Mouse (Mus musculus): ENCODE results near the gene Kifc3. TPM values are rescaled to one million over a fixed set of nuclear protein-coding genes. Genes with fewer than 3 reads are reported as not detected.

Gene Kifc3
- polyA plus RNA-seq, 1 experiment from 2014 or later, result 46.2 TPM

DNA sequence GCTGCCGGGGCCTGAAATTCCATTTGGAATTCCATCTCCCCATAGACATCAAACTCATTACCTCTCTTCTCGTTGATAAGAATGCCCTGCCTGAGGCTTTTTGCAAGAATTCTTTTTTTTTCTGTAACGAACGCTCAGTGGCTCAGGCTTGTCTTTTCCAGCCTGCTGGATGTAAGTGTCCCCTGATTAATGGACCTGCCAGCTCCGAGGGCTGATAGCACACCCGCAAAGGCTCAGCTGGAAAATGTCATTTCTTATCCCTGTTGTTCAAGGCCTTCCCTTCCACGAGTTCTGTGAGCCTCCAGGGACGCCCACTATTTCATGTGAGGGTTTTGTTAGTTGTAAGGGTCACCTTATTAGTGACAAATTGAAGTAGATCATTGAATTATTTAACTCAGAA is 3.3 kb upstream of the Kifc3 start:
- Histone ChIP-seq H3K9ac (ENCODE audit: low read depth, low read length) (no peak overlapping the region), H3K27me3 (ENCODE audit: insufficient read depth, low read length) (no peaks in the 10 kb centered on the region), H3K27ac (no peak overlapping the region), H3K9me3 (replicated peaks; ENCODE audit: low read length) (no peaks in the 10 kb centered on the region), H3K4me1 (replicated peaks; ENCODE audit: insufficient read depth, low read length) (peaks cover 6% of the 10 kb centered on the region; the same call in 1 of the 2 replicates), H3K4me2 (ENCODE audit: low read length) (no peak overlapping the region), H3K36me3 (ENCODE audit: insufficient read depth, low read length) (no peaks in the 10 kb centered on the region), H3K4me3 (replicated peaks; ENCODE audit: low read depth, low read length) (no peak overlapping the region)
- no peak for ATAC-seq (replicated peaks; ENCODE audit: low FRiP score, low read depth)
- peak; percentile 63 for DNase-seq (ENCODE audit: low spot score)
- TF ChIP-seq CTCF (IDR thresholded peaks at IDR 0.05; ENCODE audit: low read depth), result no peak
- 12% methylated on average over 8 of the region's 8 CpGs for WGBS

DNA sequence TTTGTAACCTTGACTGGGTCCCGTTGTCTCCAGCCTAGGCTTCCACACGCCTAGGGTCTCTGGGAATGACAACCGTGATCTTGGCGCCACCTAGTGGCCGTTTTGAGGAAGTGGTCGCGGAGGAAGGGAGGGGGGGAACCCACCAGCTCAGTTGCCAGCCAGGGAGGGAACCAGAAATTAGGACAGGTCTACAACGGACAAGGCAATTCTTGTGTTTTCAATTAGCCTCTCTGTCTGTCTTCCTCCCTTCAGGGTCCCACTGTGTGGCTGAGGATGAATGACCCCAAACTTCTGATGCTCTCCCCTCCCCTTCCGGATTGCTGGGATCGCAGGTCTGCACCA is 1.4 kb upstream of the Kifc3 start:
- Histone ChIP-seq H3K9me3 (replicated peaks; ENCODE audit: low read length) (no peaks in the 10 kb centered on the region), H3K27ac (no peak overlapping the region), H3K36me3 (ENCODE audit: insufficient read depth, low read length) (no peaks in the 10 kb centered on the region), H3K4me3 (replicated peaks; ENCODE audit: low read depth, low read length) (no peak overlapping the region), H3K9ac (ENCODE audit: low read depth, low read length) (no peak overlapping the region), H3K27me3 (ENCODE audit: insufficient read depth, low read length) (no peaks in the 10 kb centered on the region), H3K4me1 (replicated peaks; ENCODE audit: insufficient read depth, low read length) (no peaks in the 10 kb centered on the region), H3K4me2 (ENCODE audit: low read length) (no peak overlapping the region)
- peak; percentile 74 for ATAC-seq (replicated peaks; ENCODE audit: low FRiP score, low read depth)
- peak; percentile 99 for TF ChIP-seq CTCF (IDR thresholded peaks at IDR 0.05; ENCODE audit: low read depth)
- peak; percentile 87 for DNase-seq (ENCODE audit: low spot score)
- WGBS, result 18% methylated on average over 10 of the region's 10 CpGs

DNA sequence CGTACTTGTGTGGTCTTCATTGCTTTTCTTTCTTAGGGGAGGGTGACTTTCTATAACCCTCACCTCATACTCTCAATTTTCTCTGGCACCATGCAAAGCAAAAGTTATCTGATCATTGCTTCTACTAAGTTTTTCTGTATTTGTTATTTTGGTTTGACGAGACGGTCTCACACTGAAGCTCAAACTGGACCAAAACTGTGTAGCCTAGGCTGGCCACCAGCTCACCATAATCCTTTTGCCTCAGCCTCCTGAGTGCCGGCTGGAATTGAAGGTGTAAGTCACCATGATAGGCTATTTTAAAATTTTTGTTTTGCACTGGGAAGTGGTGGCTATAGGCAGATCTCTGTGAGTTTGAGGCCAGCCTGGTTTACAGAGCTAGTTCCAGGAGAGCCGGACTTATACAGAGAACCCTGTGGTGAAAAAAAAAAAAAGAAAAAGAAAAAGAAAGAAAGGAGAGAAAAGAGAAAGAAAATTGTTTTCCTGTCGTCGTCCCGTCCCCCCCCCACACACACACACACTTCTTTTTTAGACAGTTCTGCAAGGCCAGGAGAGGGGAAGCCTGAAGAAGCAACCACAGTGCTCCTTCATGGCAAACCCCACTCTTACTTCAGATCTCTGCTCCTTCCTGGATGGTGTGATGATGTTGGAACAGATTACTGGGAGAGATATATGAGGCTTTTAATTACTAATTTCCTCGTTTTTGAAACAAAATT is 870 bp upstream of the Kifc3 start:
- H3K27me3 ChIP-seq (ENCODE audit: insufficient read depth, low read length), result no peaks in the 10 kb centered on the region
- H3K36me3 ChIP-seq (ENCODE audit: insufficient read depth, low read length), result no peaks in the 10 kb centered on the region
- no peak for DNase-seq (ENCODE audit: low spot score)
- H3K4me3 ChIP-seq (replicated peaks; ENCODE audit: low read depth, low read length), result no peak overlapping the region
- H3K4me2 ChIP-seq (ENCODE audit: low read length), result no peak overlapping the region
- 55% methylated on average over 9 of the region's 9 CpGs for WGBS
- H3K4me1 ChIP-seq (replicated peaks; ENCODE audit: insufficient read depth, low read length), result no peaks in the 10 kb centered on the region
- H3K9ac ChIP-seq (ENCODE audit: low read depth, low read length), result no peak overlapping the region
- no peak for TF ChIP-seq CTCF (IDR thresholded peaks at IDR 0.05; ENCODE audit: low read depth)
- H3K9me3 ChIP-seq (replicated peaks; ENCODE audit: low read length), result no peaks in the 10 kb centered on the region
- H3K27ac ChIP-seq, result no peak overlapping the region
- no peak for ATAC-seq (replicated peaks; ENCODE audit: low FRiP score, low read depth)

DNA sequence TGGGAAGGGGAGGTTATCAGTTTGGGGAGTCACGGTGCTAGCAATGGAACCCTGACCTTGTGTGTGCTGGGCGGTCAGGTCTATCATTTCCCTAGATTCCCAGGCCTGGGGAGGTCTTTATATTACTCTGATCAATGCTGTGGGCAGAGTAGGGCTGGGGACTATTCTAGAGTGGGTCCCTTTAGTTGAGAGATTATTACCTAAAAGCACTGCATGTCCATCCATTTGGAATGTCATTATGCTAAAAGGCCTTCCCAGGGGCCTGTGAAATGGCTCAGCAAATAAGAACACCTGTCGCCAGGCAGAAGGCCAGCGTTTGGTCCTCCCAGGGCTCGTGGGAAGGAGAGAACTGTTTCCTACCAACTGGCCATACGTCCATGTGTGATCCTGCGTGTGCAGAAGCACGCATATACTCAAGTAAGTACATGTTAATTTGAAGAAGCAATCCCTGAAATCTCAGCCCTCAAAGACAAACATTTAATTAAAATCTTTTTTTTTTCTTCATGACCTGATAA is 499 bp downstream of the Kifc3 start:
- Histone ChIP-seq H3K27ac (peak overlapping the region; percentile 15; the same call in 1 of the 2 replicates), H3K4me2 (ENCODE audit: low read length) (no peak overlapping the region; the same call in 1 of the 2 replicates), H3K36me3 (ENCODE audit: insufficient read depth, low read length) (no peaks in the 10 kb centered on the region), H3K9ac (ENCODE audit: low read depth, low read length) (no peak overlapping the region), H3K4me3 (replicated peaks; ENCODE audit: low read depth, low read length) (no peak overlapping the region), H3K4me1 (replicated peaks; ENCODE audit: insufficient read depth, low read length) (no peaks in the 10 kb centered on the region), H3K9me3 (replicated peaks; ENCODE audit: low read length) (no peaks in the 10 kb centered on the region), H3K27me3 (ENCODE audit: insufficient read depth, low read length) (no peaks in the 10 kb centered on the region)
- no peak for DNase-seq (ENCODE audit: low spot score)
- WGBS, result 70% methylated on average over 8 of the region's 8 CpGs
- TF ChIP-seq CTCF (IDR thresholded peaks at IDR 0.05; ENCODE audit: low read depth), result no peak
- no peak for ATAC-seq (replicated peaks; ENCODE audit: low FRiP score, low read depth)

DNA sequence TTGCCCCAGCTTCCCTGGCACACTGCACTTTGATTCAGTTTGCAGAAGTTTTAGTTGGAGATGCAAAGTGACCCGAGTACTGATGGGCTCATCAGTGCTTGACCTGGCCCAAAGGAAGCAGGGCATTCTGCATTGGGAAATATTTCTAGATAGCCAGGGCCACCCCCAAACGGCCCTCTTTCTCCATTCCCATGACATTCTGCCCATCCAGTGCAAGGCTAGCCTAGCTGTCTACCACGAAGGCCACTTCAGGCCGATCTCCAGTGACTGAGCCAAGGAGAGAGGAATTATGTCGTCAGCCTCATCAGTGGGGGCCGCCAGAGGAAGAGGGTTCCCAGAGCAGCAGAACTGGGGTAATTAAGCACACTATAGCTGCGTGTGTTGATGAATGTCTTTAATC is 1.1 kb downstream of the Kifc3 start:
- DNase-seq (ENCODE audit: low spot score), result no peak
- no peak for TF ChIP-seq CTCF (IDR thresholded peaks at IDR 0.05; ENCODE audit: low read depth)
- Histone ChIP-seq H3K9ac (ENCODE audit: low read depth, low read length) (no peak overlapping the region), H3K9me3 (replicated peaks; ENCODE audit: low read length) (no peaks in the 10 kb centered on the region), H3K4me2 (ENCODE audit: low read length) (no peak overlapping the region), H3K4me1 (replicated peaks; ENCODE audit: insufficient read depth, low read length) (no peaks in the 10 kb centered on the region), H3K27me3 (ENCODE audit: insufficient read depth, low read length) (no peaks in the 10 kb centered on the region), H3K36me3 (ENCODE audit: insufficient read depth, low read length) (no peaks in the 10 kb centered on the region), H3K4me3 (replicated peaks; ENCODE audit: low read depth, low read length) (no peak overlapping the region), H3K27ac (no peak overlapping the region)
- 71% methylated on average over 7 of the region's 7 CpGs for WGBS
- ATAC-seq (replicated peaks; ENCODE audit: low FRiP score, low read depth), result no peak; the same call in 1 of the 2 replicates

DNA sequence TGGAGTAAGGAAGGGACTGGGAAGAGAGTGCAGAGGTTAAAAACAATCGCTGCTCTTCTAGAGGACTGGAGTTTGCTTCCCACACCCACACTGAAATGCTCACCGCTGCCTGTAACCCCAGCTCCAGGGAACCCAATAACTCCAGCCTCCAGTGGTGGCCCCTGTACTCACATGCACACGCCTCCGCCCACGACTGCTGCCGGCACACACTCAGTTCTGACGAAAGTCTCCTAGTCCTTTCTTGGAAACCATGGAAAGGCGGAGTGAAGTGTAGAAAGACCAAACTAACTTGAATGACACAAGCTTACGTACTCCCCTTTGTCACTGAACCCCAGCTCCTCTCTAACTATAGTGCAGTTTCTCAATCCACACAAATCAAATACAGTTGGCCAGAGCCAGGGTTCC is 2.6 kb downstream of the Kifc3 start:
- Histone ChIP-seq H3K36me3 (ENCODE audit: insufficient read depth, low read length) (no peaks in the 10 kb centered on the region), H3K27ac (no peak overlapping the region), H3K27me3 (ENCODE audit: insufficient read depth, low read length) (no peaks in the 10 kb centered on the region), H3K4me2 (ENCODE audit: low read length) (no peak overlapping the region), H3K9me3 (replicated peaks; ENCODE audit: low read length) (no peaks in the 10 kb centered on the region), H3K9ac (ENCODE audit: low read depth, low read length) (no peak overlapping the region), H3K4me3 (replicated peaks; ENCODE audit: low read depth, low read length) (no peak overlapping the region), H3K4me1 (replicated peaks; ENCODE audit: insufficient read depth, low read length) (no peaks in the 10 kb centered on the region)
- WGBS, result 49% methylated on average over 9 of the region's 9 CpGs
- DNase-seq (ENCODE audit: low spot score) (peak; percentile 25), ATAC-seq (replicated peaks; ENCODE audit: low FRiP score, low read depth) (no peak)
- no peak for TF ChIP-seq CTCF (IDR thresholded peaks at IDR 0.05; ENCODE audit: low read depth)
